Comparison of ENCODE assay signal across 7 mouse cellular contexts in genomic region chr12:77060766-77061561, GRCm38 (mm10).
DNase-seq lines count a peak whose midpoint lies in the region; ATAC-seq lines count a peak whose summit lies in the region.

No protein-coding gene starts in this region.

- H3K27ac ChIP-seq in midbrain, embryonic 12.5 days (replicated peaks): 0 out of 2 replicates have a peak overlapping the region, but pooled peaks have one; percentile 4
- no peak overlapping the region for H3K27ac ChIP-seq in midbrain, embryonic 15.5 days
- peak overlapping the region; percentile 38; the same call in 1 of the 2 replicates for H3K27ac ChIP-seq in heart, embryonic 13.5 days (replicated peaks)
- H3K27ac ChIP-seq in forebrain, embryonic 12.5 days: no peak overlapping the region

- no peak overlapping the region for H3K4me3 ChIP-seq in midbrain, embryonic 12.5 days
- no peak overlapping the region for H3K4me3 ChIP-seq in midbrain, embryonic 15.5 days
- H3K4me3 ChIP-seq in heart, embryonic 13.5 days: peak overlapping the region; percentile 47; the same call in 1 of the 2 replicates
- no peak overlapping the region for H3K4me3 ChIP-seq in forebrain, embryonic 12.5 days (replicated peaks)

- H3K36me3 ChIP-seq in midbrain, embryonic 12.5 days: no peaks in the 10 kb centered on the region
- no peaks in the 10 kb centered on the region for H3K36me3 ChIP-seq in midbrain, embryonic 15.5 days (replicated peaks)
- H3K36me3 ChIP-seq in heart, embryonic 13.5 days: no peaks in the 10 kb centered on the region
- no peaks in the 10 kb centered on the region for H3K36me3 ChIP-seq in forebrain, embryonic 12.5 days (replicated peaks)

- 0 out of 2 replicates have a peak, but pooled peaks cover 6% of the 10 kb centered on the region for H3K4me1 ChIP-seq in midbrain, embryonic 12.5 days
- no peaks in the 10 kb centered on the region for H3K4me1 ChIP-seq in midbrain, embryonic 15.5 days
- peaks cover 33% of the 10 kb centered on the region for H3K4me1 ChIP-seq in heart, embryonic 13.5 days
- H3K4me1 ChIP-seq in forebrain, embryonic 12.5 days: peaks cover 9% of the 10 kb centered on the region

- DNase-seq in kidney, postnatal 14 days: peak; percentile 44
- DNase-seq in spleen, postnatal 10 days (ENCODE audit: low spot score in 2 of 2): no peak
- no peak for DNase-seq in layer of hippocampus, postnatal 10 days (ENCODE audit: low spot score in 2 of 2)

- 0 out of 2 replicates have a peak, but pooled peaks cover 6% of the 10 kb centered on the region for H3K27me3 ChIP-seq in midbrain, embryonic 12.5 days
- H3K27me3 ChIP-seq in midbrain, embryonic 15.5 days (replicated peaks): no peaks in the 10 kb centered on the region
- peaks cover 34% of the 10 kb centered on the region for H3K27me3 ChIP-seq in heart, embryonic 13.5 days (replicated peaks)
- H3K27me3 ChIP-seq in forebrain, embryonic 12.5 days: no peaks in the 10 kb centered on the region

- ATAC-seq in midbrain, embryonic 12.5 days (ENCODE audit: low FRiP score, low read depth): no peak
- ATAC-seq in midbrain, embryonic 15.5 days (replicated peaks): no peak
- ATAC-seq in heart, embryonic 13.5 days (ENCODE audit: extremely low read depth, insufficient number of reproducible peaks, low FRiP score, low TSS enrichment): no peak
- no peak for ATAC-seq in forebrain, embryonic 12.5 days (ENCODE audit: low FRiP score)

- 81% methylated on average over 9 of the region's 9 CpGs for WGBS in midbrain, embryonic 12.5 days
- 81% methylated on average over 9 of the region's 9 CpGs for WGBS in midbrain, embryonic 15.5 days
- WGBS in heart, embryonic 13.5 days: 70% methylated on average over 9 of the region's 9 CpGs
- 84% methylated on average over 9 of the region's 9 CpGs for WGBS in forebrain, embryonic 12.5 days

- H3K9me3 ChIP-seq in midbrain, embryonic 12.5 days: no peaks in the 10 kb centered on the region
- no peaks in the 10 kb centered on the region for H3K9me3 ChIP-seq in midbrain, embryonic 15.5 days
- no peaks in the 10 kb centered on the region for H3K9me3 ChIP-seq in heart, embryonic 13.5 days
- H3K9me3 ChIP-seq in forebrain, embryonic 12.5 days: no peaks in the 10 kb centered on the region

- no peak overlapping the region for H3K4me2 ChIP-seq in midbrain, embryonic 12.5 days (replicated peaks)
- no peak overlapping the region for H3K4me2 ChIP-seq in midbrain, embryonic 15.5 days
- peak overlapping the region; percentile 70 for H3K4me2 ChIP-seq in heart, embryonic 13.5 days
- no peak overlapping the region for H3K4me2 ChIP-seq in forebrain, embryonic 12.5 days

- H3K9ac ChIP-seq in midbrain, embryonic 12.5 days (replicated peaks): no peak overlapping the region
- H3K9ac ChIP-seq in midbrain, embryonic 15.5 days: no peak overlapping the region
- peak overlapping the region; percentile 20 for H3K9ac ChIP-seq in heart, embryonic 13.5 days
- no peak overlapping the region for H3K9ac ChIP-seq in forebrain, embryonic 12.5 days

Comparison
In these comparisons a context has a peak if more than half of its experiments do, and no peak if none do; other contexts are left out.
1. H3K27ac ChIP-seq: peak in midbrain, embryonic 12.5 days (single experiment) and heart, embryonic 13.5 days (single experiment); none in midbrain, embryonic 15.5 days (single experiment) and forebrain, embryonic 12.5 days (single experiment).